Mouse (Mus musculus): ENCODE measurements around the gene Cd163l1. TPM values are rescaled to one million over a fixed set of nuclear protein-coding genes. Genes with fewer than 3 reads are reported as not detected.
A peak's percentile ranks its signal among the peaks of the same experiment; 100 is the strongest.

The Cd163l1 gene
- 0.04 TPM in 1 of 2 replicates, not detected in the other for polyA plus RNA-seq (2012; rRNA removed)

GRCm38 (mm10) chr7:140217967-140218366 lies at the start of gene Cd163l1:
Cd163l1 (plus strand) TSS chr7:140218267.
- DNase-seq (ENCODE audit: low read depth): no peak
- no peak for TF ChIP-seq POLR2A (IDR thresholded peaks at IDR 0.05; ENCODE audit: borderline replicate concordance, extremely low read depth, insufficient read depth, insufficient read length, poor library complexity, severe bottlenecking)
- no peak for TF ChIP-seq CTCF (IDR thresholded peaks at IDR 0.05; ENCODE audit: borderline replicate concordance, extremely low read depth, insufficient read depth, insufficient read length)

- TF ChIP-seq CTCF (IDR thresholded peaks at IDR 0.05; ENCODE audit: borderline replicate concordance, extremely low read depth, insufficient read depth, insufficient read length): no peak
- TF ChIP-seq POLR2A (IDR thresholded peaks at IDR 0.05; ENCODE audit: borderline replicate concordance, extremely low read depth, insufficient read depth, insufficient read length, poor library complexity, severe bottlenecking): no peak
- no peak for DNase-seq (ENCODE audit: low read depth)
Observed at GRCm38 (mm10) chr7:140169386-140169785, 48.7 kb upstream of the Cd163l1 start.

GRCm38 (mm10) chr7:140170863-140171262 lies 47.2 kb upstream of the Cd163l1 start:
- TF ChIP-seq CTCF (IDR thresholded peaks at IDR 0.05; ENCODE audit: borderline replicate concordance, extremely low read depth, insufficient read depth, insufficient read length) (no peak), POLR2A (IDR thresholded peaks at IDR 0.05; ENCODE audit: borderline replicate concordance, extremely low read depth, insufficient read depth, insufficient read length, poor library complexity, severe bottlenecking) (no peak)

GRCm38 (mm10) chr7:140172936-140173335 lies 45.1 kb upstream of the Cd163l1 start, which contains the start of gene Olfr523:
Olfr523 (plus strand) TSS chr7:140173217.
- TF ChIP-seq POLR2A (IDR thresholded peaks at IDR 0.05; ENCODE audit: borderline replicate concordance, extremely low read depth, insufficient read depth, insufficient read length, poor library complexity, severe bottlenecking) (no peak), CTCF (IDR thresholded peaks at IDR 0.05; ENCODE audit: borderline replicate concordance, extremely low read depth, insufficient read depth, insufficient read length) (no peak)
- DNase-seq (ENCODE audit: low read depth): no peak

More at GRCm38 (mm10) chr7:140170863-140171262, 47.2 kb upstream of the Cd163l1 start:
- DNase-seq (ENCODE audit: low read depth): no peak

- TF ChIP-seq POLR2A (IDR thresholded peaks at IDR 0.05; ENCODE audit: borderline replicate concordance, extremely low read depth, insufficient read depth, insufficient read length, poor library complexity, severe bottlenecking) (no peak), CTCF (IDR thresholded peaks at IDR 0.05; ENCODE audit: borderline replicate concordance, extremely low read depth, insufficient read depth, insufficient read length) (no peak)
- no peak for DNase-seq (ENCODE audit: low read depth)
Observed at GRCm38 (mm10) chr7:140179176-140179575, 38.9 kb upstream of the Cd163l1 start.

GRCm38 (mm10) chr7:140180692-140181091 lies 37.4 kb upstream of the Cd163l1 start:
- no peak for DNase-seq (ENCODE audit: low read depth)
- TF ChIP-seq CTCF (IDR thresholded peaks at IDR 0.05; ENCODE audit: borderline replicate concordance, extremely low read depth, insufficient read depth, insufficient read length) (no peak), POLR2A (IDR thresholded peaks at IDR 0.05; ENCODE audit: borderline replicate concordance, extremely low read depth, insufficient read depth, insufficient read length, poor library complexity, severe bottlenecking) (no peak)

- DNase-seq (ENCODE audit: low read depth): no peak
- TF ChIP-seq POLR2A (IDR thresholded peaks at IDR 0.05; ENCODE audit: borderline replicate concordance, extremely low read depth, insufficient read depth, insufficient read length, poor library complexity, severe bottlenecking) (no peak), CTCF (IDR thresholded peaks at IDR 0.05; ENCODE audit: borderline replicate concordance, extremely low read depth, insufficient read depth, insufficient read length) (no peak)
Observed at GRCm38 (mm10) chr7:140184206-140184605, 33.9 kb upstream of the Cd163l1 start.

GRCm38 (mm10) chr7:140186646-140187620 lies 31.1 kb upstream of the Cd163l1 start:
- peak; percentile 34; the same call in 1 of the 2 replicates for TF ChIP-seq CTCF (IDR thresholded peaks at IDR 0.05; ENCODE audit: borderline replicate concordance, extremely low read depth, insufficient read depth, insufficient read length)
- TF ChIP-seq POLR2A (IDR thresholded peaks at IDR 0.05; ENCODE audit: borderline replicate concordance, extremely low read depth, insufficient read depth, insufficient read length, poor library complexity, severe bottlenecking): no peak
- peak; percentile 17 for DNase-seq (ENCODE audit: low read depth)

GRCm38 (mm10) chr7:140187721-140188390 lies 30.2 kb upstream of the Cd163l1 start:
- no peak for DNase-seq (ENCODE audit: low read depth)
- TF ChIP-seq POLR2A (IDR thresholded peaks at IDR 0.05; ENCODE audit: borderline replicate concordance, extremely low read depth, insufficient read depth, insufficient read length, poor library complexity, severe bottlenecking) (no peak), CTCF (IDR thresholded peaks at IDR 0.05; ENCODE audit: borderline replicate concordance, extremely low read depth, insufficient read depth, insufficient read length) (no peak)

- DNase-seq (ENCODE audit: low read depth): peak; percentile 58
- TF ChIP-seq CTCF (IDR thresholded peaks at IDR 0.05; ENCODE audit: borderline replicate concordance, extremely low read depth, insufficient read depth, insufficient read length) (0 out of 2 replicates have a peak, but pooled peaks have one; percentile 16), POLR2A (IDR thresholded peaks at IDR 0.05; ENCODE audit: borderline replicate concordance, extremely low read depth, insufficient read depth, insufficient read length, poor library complexity, severe bottlenecking) (no peak)
Observed at GRCm38 (mm10) chr7:140188391-140189328, 29.4 kb upstream of the Cd163l1 start.
